Mouse (Mus musculus): ENCODE results near the gene Il17re.

DNA sequence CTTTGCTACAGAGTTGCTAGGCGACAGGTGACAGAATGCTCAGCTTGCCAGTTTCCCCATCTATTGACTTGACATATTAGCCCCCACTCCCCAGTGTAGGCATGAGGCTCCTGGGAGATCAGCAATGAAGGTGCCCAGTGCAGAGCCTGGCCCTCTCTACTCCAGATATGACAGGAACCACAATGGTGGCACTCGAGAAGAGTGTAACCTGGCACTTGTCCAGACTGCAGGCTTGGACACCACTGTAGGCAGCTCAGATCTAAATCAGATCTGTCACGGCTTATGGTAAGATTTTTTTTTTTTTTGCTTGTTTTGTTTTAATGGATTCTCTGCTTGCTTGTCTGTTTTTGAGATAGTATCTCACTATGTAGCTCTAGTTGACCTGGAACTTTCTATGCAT lies 24.6 kb upstream of the Il17re start:
- TF ChIP-seq CTCF (IDR thresholded peaks at IDR 0.05), result no peak
- no peak for TF ChIP-seq EP300 (IDR thresholded peaks at IDR 0.05)
